Mouse (Mus musculus): Measurements from ENCODE around the gene Col26a1.

Gene Col26a1

DNA sequence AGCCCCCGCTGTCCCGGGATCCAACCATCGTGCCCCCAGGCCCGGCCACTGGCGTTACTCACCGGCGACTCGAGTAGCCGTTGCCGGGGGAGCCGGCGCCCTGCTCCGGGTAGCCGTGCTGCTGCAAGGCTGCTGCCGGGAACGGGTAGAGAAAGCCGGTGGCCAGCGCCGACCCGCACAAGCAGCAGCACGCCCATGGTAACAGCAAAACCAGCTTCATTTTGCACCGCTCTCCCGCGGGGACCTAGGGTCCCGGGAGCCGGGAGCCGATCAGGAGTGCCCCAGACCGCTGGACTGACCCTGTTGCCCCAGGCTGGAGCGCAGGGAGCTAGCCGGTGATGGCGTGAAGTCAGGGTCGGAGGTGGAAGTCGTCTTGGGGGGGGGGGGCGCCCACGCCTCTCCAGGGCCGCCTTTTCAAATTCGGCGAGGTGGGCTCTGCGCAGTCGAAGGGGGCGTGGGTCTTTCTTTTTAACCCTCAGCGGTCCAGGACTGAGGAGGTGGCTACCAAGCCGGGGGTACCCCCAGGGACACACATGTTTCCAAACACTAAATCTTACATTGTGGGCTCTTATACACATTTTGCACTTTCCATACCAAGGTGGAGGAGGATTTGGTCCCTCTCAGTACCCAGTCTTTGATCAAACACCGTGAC lies at the start of gene Col26a1:
TSS of gene Col26a1 (minus strand) at position 422 of the 652 bp plus-strand sequence.
- no peak for DNase-seq (ENCODE audit: low spot score)

DNA sequence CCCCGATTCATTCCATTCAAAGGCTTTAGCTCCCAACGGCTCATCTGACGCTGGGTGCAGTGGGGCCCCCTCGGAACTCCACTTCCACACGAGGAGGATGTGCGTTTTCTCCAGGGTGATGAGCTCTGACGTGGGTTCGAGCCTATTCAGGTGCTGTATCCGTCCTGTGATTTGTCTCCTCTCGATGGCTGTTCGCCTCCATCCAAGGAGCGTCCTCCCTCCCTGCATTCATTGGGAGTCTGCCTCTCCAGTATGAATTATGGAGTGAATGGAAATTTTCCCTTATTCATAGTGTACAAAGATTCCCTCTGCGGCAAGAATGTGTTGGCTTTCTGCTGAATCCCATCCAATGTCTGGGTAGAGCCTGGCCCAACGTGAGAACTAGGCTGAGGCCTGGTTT lies 48.9 kb upstream of the Col26a1 start:
- DNase-seq (ENCODE audit: low spot score): no peak

DNA sequence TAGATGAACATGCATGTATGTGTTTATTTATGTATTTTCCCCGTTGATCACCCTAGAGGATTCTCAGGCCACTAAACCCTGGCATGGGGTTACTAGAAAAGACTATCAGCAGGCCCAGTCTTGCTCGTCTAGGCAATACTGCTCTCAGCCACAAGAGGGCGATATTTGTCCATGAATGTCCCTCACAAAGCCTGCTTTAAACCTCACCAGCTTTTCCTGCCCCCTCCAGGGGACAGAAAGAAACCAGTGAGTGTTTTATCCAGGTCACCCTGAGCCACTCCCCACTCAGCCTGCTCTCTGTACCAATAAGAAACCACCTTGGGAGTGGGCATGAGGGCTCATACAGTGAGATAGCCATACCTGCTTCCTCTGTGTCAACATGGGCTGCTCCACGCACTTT lies 46.1 kb upstream of the Col26a1 start:
- DNase-seq (ENCODE audit: low spot score): peak; percentile 47

DNA sequence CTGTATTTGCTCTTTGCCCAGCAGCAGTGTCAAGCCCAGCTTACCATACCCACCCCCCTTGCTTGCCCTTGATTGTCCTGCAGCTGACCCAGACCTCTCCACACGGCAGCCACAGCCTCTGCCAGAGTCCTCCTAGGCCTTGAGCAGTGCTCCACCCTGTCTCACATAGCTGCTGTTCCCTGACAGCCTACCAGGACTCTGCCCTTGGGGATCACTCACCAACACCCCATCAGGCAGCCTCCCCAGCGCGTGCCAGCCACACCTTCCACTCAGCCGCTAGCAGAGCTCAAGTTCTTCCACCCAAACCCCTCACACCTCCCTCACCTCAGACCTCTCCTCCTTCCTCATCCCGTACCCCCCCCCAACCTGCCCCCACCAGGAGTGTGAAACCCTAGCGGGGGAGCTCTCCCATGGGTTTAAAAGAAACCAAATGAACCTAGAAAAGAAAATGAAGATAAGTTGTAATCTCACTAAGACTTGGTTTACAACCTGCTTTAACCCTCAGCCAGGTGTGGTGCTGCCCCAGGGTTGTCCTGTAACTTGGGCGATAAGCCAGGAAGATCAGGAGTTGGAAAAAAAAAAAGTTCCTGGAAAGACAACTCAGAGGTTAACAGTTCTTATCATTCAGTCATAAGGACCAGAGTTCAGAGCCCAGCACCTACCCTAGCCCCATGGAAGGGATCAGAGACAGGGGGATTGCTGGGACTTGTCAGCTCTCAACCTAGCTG lies 40.9 kb upstream of the Col26a1 start:
- no peak for DNase-seq (ENCODE audit: low spot score)

DNA sequence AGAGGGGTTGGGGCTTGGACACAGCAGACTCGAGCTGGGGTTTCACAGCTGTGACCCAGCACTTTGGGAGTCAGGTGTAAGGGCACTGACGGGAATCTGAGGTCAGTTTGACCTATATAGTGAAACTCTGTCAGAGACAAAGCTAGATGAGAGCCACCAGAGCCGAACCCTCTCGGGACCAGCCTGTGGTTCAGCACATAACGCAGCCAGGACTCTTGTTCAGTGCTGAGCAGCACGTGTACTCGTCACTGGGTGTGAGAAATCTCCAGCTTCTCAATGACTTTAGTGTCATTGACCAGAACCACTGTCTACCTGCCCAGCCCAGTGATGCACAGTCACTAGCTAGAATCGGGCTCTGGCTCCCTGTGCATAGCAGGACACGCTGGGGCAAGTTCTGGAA lies 39.8 kb upstream of the Col26a1 start:
- no peak for DNase-seq (ENCODE audit: low spot score)

DNA sequence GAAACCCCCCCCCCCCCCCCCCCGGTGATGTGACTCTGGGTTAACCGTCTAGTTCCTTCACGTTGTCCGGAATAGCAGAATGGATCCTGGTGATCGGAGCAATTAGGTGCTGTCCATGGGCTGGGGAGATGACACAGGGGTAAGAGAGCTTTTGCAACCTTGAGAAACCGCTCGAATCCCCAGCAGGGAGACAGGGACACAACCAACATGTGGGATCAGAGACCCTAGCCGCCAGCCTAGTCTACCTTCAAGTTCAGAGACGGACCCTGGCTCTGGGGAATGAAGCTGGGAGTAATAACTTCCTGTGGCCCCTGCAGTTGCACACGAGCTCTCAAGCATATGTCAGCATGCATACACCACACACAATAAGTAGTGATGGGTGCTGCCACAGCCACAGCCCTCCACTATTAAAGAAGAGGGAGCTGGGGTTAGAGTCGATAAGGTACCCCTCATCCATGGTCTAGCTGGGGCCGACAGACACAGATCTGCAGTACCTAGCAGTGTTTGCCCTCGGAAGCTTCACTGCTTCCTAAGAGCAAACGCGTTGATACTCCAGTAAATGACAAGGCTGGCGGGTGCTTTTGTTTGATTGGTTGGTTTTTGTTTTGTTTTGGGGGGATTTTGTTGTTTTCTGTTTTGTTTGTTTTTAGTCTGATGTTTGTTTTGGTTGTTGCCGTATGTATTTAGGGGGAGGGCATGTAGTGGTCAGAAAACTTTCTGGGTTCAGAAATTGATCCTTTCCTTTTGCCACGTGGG lies 36.7 kb upstream of the Col26a1 start:
- peak; percentile 10 for DNase-seq (ENCODE audit: low spot score)

DNA sequence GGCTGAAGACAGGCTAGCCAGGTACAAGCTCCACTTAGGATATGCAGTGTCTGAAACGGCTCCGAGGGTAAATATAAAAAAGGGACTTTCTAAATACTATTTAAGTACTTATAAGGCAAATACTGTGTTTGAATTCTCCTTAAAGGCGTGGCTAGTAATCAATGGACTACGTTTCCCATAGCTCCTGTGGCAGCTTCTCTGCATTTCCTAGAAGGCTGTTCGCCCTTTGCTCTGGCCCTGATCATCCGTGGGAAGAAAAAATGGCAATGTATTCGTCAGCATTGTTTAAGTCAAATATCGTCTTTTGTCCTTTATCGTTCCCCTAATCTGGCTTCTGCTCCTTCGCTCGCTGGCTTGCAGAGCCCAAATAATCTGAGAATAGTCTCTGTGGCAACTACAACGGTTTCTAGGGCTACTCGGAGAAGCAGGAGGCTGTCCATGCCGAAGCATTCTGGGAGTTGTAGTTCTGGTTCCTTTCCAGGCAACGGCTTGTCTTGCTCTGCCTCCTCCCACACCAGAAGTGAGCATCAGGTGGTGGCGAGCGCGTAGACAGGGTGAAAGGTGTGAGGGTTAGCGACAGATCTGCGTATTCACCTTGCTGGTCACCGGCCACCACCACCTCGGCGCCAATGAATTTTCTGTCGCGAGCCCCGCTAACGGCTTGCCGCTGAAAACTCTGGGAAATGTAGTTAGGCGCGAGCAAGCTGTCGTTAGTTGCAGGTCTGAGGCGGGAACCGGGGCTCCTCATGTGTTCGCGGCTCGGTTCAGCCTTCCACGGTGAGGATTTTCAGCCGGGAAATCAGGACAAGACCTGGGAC lies 35.9 kb upstream of the Col26a1 start:
- DNase-seq (ENCODE audit: low spot score): peak; percentile 87

DNA sequence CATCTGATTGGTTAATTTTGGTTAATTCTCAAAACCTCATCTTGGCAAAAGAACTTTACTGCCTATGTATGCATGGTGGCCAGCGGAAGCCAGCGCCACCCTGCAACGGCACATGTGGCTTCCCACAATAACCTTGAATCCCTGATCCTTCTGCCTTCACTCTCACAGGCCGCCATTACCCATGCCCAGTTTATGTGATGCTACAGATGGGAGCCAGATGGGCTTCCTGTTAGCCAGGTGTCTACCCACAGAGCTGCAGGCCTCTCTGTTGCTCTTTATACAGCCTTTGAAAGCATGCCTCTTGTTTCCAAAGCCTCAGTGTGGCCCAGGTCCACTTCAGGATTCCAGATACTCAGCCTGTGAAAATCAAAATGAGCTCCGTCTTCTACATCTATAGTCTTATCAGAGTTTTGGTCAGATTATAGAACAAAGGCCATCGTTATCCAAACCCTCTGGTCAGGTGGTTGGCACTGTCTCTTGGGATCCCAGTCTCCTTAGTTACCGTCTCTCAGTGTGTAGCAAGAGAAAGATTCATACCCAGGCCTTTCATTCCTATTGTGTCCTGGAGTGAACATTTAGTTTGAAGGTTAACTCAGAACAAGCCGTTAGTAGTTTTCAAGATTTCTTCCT lies 34.7 kb upstream of the Col26a1 start:
- no peak for DNase-seq (ENCODE audit: low spot score)

DNA sequence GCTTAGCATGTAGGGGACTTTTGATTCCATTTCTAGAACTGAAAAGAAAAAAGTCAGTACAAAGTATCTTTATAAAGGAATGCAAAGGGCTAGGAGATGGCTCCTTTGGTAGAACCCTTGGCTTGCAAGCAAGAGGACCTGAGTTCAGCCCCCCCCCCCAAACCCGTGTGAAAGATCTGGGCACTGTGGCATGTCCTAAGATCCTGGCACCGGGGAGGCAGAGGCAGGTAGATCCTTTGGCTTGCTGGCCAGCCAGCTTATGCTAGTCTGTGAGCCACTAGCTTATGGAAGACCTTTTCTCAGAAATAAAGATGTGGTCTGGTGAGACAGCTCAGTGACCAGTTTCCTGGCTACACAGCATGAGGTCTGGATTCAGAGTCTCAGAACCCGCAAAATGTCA lies 31.2 kb upstream of the Col26a1 start:
- DNase-seq (ENCODE audit: low spot score): no peak

DNA sequence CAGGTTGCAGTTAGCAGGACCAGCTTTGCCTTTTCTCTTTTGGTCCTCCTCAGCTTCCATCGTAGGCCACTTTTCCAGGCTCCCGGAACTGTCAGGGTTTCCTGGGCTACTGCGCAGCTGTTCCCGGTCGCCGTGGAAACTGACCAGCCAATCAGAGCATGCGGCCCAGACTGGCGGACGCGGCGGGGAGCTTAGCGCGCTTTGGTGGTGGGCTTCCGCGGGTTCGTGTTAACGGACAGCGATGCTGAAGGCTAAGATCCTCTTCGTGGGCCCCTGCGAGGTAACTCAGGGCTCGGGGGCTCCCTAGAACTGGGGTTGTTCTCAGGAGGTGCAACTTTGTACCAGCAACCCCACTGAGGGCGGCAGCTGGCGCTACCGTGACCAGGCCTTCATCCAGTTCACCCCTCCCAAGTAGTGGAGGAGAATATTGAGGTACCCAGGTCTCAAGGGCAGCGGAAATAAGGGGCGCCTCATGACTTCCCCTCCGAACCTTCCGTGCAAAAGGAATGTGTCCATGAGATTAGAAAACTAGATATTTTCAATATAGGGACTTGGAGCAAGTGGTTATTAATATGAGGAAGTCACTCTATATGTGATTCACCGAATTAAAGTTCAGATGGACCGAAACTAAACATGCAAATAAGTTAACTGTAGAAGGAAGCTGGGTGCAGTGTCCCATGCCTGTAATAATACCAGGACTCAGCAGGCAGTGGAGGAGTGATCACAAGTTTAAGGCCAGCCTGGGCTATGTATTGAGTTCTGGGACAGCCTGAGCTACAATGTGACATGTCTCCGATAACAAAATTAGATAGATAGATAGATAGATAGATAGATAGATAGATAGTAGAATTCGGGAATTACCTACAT lies 25.2 kb upstream of the Col26a1 start, which contains the start of gene Ift22:
TSS of gene Ift22 (plus strand) at position 160 of the 867 bp plus-strand sequence.
- DNase-seq (ENCODE audit: low spot score): peak; percentile 57

DNA sequence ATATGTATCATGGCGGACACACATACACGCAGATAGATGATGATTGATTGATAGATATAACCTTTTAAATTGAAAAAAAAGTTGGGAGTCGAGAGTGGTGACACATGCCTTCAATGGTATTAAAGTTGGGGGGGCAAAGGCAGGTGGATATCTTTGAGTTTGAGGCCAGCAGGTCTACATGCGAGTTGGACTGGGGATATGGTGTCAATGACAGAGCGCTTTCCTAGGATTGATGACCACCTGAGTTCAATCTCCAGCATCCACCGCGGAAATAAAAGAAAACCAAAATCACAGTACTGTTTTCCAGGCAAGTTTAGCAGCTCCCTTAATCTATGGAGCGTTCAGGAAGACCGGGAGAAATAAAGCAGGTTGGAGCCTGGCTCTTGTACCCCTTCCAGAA lies 24.6 kb upstream of the Col26a1 start:
- DNase-seq (ENCODE audit: low spot score): no peak

DNA sequence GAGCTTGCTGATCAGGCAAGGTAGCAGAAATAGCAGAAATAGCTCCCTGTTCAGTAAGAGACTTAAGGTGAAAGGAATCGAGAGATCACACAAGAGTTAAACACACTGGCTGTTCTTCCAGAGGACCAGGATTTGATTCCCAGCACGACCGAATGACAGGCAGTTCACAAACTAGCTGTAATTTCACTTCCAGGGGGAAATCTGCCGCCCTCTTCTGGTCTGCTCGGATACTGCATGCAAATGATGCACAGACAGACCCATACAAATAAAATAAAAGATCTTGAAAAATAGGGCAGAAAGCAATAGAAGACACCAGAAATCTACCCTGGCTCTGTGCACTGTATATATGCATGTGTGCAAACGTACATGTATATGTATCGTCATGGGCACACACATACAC lies 22.6 kb upstream of the Col26a1 start:
- peak; percentile 27 for DNase-seq (ENCODE audit: low spot score)

DNA sequence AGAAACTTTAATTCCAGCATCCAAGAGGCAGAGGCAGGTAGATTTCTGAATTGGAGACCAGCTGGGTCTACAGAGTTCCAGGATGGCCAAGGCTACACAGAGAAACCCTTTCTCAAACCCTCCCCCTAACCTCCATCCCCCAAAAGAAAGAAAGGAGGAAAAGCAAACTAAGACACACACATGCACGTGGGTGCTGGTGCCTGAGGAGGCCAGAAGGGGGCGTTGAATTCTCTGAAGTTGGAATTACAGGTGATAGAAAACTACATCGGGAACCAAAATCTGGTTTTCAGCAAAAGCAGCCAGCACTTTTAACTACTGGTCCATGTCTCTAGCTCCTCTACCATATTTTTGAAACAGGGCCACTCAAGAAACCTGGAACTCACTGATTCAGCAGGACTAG lies 21.6 kb upstream of the Col26a1 start:
- no peak for DNase-seq (ENCODE audit: low spot score)

DNA sequence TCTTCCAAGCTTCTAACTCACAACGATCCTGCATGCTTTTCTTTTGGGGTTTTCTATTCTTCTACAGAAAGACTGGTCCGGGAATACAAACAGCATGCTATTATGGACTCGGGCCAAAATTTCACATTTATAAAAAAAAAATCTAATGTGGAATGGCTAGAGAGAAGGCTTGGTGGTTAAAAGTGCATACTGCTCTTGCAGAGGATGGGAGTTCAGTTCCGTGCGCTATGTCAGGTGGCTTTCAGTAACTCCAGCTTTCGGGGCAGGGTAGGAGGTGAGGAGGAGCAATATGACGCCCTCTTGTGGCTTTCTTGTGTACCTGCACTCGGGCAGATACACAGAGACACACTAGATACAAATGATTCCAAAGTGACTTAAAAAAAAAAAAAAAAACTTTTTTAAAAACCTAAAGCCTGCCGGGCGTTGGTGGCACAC lies 12.5 kb upstream of the Col26a1 start:
- no peak for DNase-seq (ENCODE audit: low spot score)

DNA sequence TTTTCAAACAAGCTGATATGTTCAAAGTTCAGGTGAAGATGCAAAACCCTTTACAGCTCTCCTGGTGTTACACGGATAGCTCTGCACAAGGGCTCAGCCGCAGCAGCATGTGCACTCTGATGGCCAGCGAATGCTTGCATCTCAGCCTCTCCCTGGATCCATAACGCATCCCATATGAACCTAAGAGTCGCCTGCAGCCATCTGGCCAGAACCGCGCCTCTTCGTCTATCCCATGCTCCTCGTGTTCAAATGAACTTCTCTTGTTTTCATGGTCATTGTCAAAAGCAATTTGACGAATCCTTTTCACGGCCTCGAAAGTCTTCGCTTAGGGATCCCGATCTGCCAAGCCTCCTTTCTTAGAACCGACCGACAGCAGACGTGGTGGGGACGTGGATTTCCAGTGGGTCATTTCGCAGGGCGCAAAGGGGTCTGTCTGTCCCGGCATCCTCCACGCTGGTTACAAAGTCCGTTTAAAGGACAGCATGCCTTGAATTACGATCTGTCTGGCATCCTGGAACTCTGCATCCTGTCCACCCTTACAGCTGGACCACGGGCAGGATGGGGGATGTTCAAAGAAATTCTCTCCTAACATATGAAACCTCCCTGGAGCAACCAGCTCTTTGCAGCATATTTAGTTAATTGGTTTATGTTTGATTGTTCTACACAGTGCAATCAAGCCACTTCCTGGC lies 12.0 kb upstream of the Col26a1 start:
- no peak for DNase-seq (ENCODE audit: low spot score)

DNA sequence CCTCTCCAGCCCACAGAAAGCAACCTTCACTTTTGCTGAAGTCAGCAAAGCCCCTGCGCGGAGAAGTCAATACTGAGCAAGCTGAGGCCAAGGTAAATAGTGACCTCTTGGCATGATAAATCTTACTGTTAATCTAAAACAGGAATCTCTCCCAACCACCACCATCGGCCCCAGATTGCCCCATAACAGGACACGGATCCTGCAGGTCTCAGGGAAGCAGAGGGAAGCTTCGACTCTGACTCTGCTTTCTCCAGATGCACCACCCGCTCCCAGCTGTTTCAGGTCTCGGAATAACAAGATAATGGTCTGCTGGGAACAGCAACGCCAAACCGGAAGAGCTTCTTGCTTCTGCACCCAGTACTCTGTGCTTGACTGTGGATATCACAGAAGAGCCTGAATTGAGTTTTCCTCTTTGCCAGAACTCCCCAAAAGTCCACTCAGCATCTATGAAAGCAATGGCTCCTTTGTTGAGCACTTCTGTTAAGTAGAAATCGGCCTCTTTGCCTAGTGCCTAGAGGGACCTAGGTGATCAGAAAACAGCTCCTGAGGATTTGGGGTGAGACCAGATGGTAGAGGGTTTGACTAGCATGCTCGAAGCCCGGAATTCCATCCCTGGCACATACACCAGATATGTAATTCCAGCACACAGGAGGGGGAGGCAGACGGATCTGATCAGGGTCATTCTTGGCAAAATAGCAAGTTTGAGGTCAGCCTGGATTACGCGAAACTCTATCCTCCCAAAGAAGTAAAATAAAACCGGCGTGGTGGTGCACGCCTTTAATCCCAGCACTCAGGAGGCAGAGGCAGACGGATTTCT lies 5.7 kb upstream of the Col26a1 start:
- no peak for DNase-seq (ENCODE audit: low spot score)

DNA sequence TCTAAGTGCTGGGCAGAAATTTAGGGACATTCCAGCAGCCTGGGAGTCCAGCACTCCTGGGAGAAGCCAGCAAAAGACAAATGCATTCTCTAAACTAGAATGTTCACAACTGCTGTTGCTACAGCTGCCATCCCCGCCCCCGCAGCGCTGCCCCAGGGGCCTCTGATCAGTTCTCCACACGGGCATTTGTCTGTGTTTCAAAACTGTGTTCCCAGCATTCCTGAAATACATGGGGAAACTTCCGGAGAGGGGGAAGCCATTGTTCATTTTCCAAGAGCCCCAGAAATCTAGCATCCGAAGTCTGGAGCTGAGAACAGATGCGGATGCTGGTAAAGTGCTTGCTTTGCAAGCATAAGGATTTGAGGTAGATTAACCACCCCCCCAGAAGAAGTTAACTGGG lies 3.9 kb upstream of the Col26a1 start:
- no peak for DNase-seq (ENCODE audit: low spot score)

DNA sequence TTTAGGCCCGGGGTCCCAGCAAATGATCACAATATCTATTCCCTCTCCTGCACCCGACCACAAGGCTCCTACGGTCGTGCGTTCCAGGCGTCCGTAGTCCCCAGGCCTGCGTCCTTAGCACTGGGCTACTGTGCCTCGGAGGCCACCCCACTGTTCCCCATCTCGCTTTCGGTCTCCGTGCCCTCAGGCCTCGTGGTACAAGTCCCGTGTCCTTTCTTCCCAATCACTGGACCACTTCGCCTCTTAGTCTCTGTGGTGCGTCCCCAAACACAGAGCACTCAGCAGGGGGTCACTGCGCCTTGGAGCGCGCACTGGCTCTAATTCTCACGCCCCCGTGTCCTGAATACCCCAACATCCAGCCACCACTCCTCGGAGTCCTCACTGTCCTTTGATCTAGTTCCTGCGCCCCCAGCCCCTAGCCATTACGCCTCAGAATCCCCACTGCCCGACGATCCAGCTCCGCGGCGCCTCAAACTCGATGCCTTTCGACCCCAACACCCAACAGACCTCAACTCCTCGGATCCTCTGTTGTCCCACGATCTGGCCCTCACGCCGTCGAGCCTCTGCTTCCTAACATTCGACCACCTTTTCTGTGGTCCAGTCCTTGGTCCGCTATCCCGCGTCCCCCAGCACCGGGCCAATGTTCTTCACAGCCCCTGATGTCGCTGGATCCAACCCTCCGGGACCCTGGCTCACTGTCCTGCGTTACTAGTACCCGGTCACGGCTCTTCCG lies 788 bp downstream of the Col26a1 start:
- no peak for DNase-seq (ENCODE audit: low spot score)

All from spleen, adult 12 weeks (tissue).